Mouse (Mus musculus) embryonic facial prominence, embryonic 12.5 days (tissue): Measurements from ENCODE around the gene Snrnp25. TPM values are rescaled to one million over a fixed set of nuclear protein-coding genes. Genes with fewer than 3 reads are reported as not detected.
A peak's percentile ranks its signal among the peaks of the same experiment; 100 is the strongest.

ENCODE experiments used
- ATAC-seq: fragments of 200-750 bp; cut with Nextera tagmentation; 2 replicates; pipeline ENCODE4 v1.8.0; 2017; ENCODE audit not compliant: insufficient number of reproducible peaks, insufficient read depth, low FRiP score, low TSS enrichment
- H3K27ac ChIP-seq: fragments of 300-500 bp; sonication (generic); 2 replicates; pipeline ENCODE4 v1.5.1; 2016; ENCODE audit warnings: mild to moderate bottlenecking
- H3K27me3 ChIP-seq: fragments of 300-500 bp; sonication (generic); 2 replicates; pipeline ENCODE4 v1.6.1; 2016; ENCODE audit warnings: mild to moderate bottlenecking, moderate library complexity
- H3K36me3 ChIP-seq: fragments of 300-500 bp; sonication (generic); 2 replicates; pipeline ENCODE4 v1.6.1; 2016; ENCODE audit warnings: mild to moderate bottlenecking
- H3K4me1 ChIP-seq: fragments of 300-500 bp; sonication (generic); 2 replicates; pipeline ENCODE4 v1.6.1; 2016
- H3K4me2 ChIP-seq: fragments of 300-500 bp; sonication (generic); replicated peaks from 2 replicates; pipeline ENCODE4 v1.6.1; 2016; ENCODE audit warnings: mild to moderate bottlenecking, moderate library complexity
- H3K4me3 ChIP-seq: fragments of 300-500 bp; sonication (generic); 2 replicates; pipeline ENCODE4 v1.5.1; 2016; ENCODE audit warnings: mild to moderate bottlenecking
- H3K9ac ChIP-seq: fragments of 300-500 bp; sonication (generic); 2 replicates; pipeline ENCODE4 v1.6.1; 2016; ENCODE audit warnings: mild to moderate bottlenecking, moderate library complexity
- H3K9me3 ChIP-seq: fragments of 300-500 bp; sonication (generic); 2 replicates; pipeline ENCODE4 v1.6.1; 2016; ENCODE audit warnings: mild to moderate bottlenecking, moderate library complexity
- WGBS: fragments of 180-500 bp; shearing (Covaris S2); methylation state at CpG from one replicate; pipeline ENCODE4 v1.1.7; 2016; 5-methylcytosine and 5-hydroxymethylcytosine counted together
- polyA plus RNA-seq: library from polyadenylated mRNA; unstranded; fragments of >200 nt; fragmentation: Nextera tagmentation; extraction: Ambion mirVana; gene quantifications from 2 replicates; pipeline ENCODE4 v1.2.1, GENCODE M21; 2016

Gene Snrnp25
- polyA plus RNA-seq, 1 experiment from 2014 or later = 71.1 TPM

GRCm38 (mm10) chr11:32237411-32237795 lies 32.2 kb downstream of the Snrnp25 start:
- Histone ChIP-seq H3K27ac (no peak overlapping the region), H3K36me3 (peaks cover 65% of the 10 kb centered on the region), H3K27me3 (no peaks in the 10 kb centered on the region), H3K9me3 (no peaks in the 10 kb centered on the region), H3K4me3 (no peak overlapping the region), H3K4me2 (no peak overlapping the region), H3K9ac (no peak overlapping the region), H3K4me1 (0 out of 2 replicates have a peak, but pooled peaks cover 5% of the 10 kb centered on the region)
- ATAC-seq = no peak
- 94% methylated on average over 3 of the region's 3 CpGs for WGBS

DNA sequence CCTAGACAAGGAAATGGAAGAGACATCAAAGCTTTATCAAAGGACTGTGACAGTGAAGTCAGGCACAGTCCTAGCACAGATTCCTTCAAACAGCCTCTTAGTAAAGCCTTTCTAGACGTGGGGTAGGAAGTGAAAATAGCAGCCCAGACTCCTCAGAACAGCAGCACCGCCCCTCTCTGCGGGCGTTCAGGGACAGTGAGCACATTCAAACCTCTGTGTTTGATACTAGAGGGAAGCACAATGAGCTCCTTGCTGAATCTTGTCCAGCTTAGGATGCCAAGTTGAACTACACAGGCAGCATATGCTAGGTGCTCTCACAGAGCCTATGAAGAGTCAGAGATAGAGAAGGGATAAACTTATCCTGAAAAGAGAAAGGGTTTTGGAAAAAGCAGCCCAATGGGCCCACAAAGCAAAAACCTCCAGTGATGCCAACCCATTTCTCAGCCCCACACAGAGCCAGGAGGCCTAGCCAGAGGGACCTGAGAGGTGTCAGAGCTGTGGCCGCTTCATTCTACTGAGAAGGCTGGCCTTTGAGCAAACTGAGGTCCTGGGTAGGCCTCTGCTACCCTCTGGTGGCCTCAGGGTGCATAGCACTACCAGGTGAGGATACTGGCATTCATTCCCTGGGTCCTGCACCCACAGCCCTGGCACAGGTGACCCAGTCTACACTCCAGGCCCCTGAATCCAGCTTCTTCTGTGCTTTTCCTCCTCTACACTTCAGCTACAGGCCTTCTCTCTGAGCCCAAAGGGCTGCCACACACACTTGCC lies 33.1 kb downstream of the Snrnp25 start:
- Histone ChIP-seq H3K27me3 (no peaks in the 10 kb centered on the region), H3K36me3 (peaks cover 58% of the 10 kb centered on the region), H3K4me2 (no peak overlapping the region), H3K27ac (no peak overlapping the region), H3K9me3 (no peaks in the 10 kb centered on the region), H3K4me1 (0 out of 2 replicates have a peak, but pooled peaks cover 8% of the 10 kb centered on the region), H3K9ac (no peak overlapping the region), H3K4me3 (no peak overlapping the region)
- 64% methylated on average over 5 of the region's 5 CpGs for WGBS
- no peak for ATAC-seq

- Histone ChIP-seq H3K36me3 (peaks cover 53% of the 10 kb centered on the region), H3K27me3 (no peaks in the 10 kb centered on the region), H3K27ac (no peak overlapping the region), H3K4me2 (no peak overlapping the region), H3K9ac (no peak overlapping the region), H3K9me3 (no peaks in the 10 kb centered on the region), H3K4me3 (no peak overlapping the region), H3K4me1 (0 out of 2 replicates have a peak, but pooled peaks cover 6% of the 10 kb centered on the region)
- ATAC-seq = no peak
These were observed 36.2 kb downstream of the Snrnp25 start for GRCm38 (mm10) chr11:32241391-32241790.

DNA sequence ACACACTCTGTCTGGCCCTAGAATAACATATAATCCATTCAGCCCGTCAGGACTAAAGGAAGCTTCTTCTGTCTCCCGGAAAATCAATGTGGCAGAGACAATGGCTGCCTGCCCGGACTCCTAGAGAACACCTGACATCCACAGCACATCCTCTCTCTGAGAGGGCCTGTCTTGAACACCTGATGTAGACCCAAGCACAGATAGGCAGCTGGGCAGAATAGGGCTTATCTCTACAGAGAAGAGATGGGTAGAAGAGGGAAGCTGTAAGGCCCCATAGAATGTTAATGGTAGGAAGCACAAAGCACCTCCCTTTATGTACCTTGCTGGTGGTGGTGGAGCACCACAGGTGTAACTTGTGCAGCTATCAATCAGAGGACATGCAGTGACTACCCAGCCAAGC lies 37.0 kb downstream of the Snrnp25 start:
- no peak for ATAC-seq
- 90% methylated on average over 3 of the region's 3 CpGs for WGBS

GRCm38 (mm10) chr11:32243205-32243955 lies 38.2 kb downstream of the Snrnp25 start:
- H3K4me1 ChIP-seq = 0 out of 2 replicates have a peak, but pooled peaks cover 5% of the 10 kb centered on the region
- no peaks in the 10 kb centered on the region for H3K9me3 ChIP-seq
- peak overlapping the region; percentile 30; the same call in 1 of the 2 replicates for H3K27ac ChIP-seq
- H3K4me2 ChIP-seq = no peak overlapping the region
- H3K27me3 ChIP-seq = no peaks in the 10 kb centered on the region
- 50% methylated on average over 7 of the region's 7 CpGs for WGBS
- no peak overlapping the region for H3K4me3 ChIP-seq
- H3K9ac ChIP-seq = no peak overlapping the region
- peaks cover 61% of the 10 kb centered on the region for H3K36me3 ChIP-seq
- no peak for ATAC-seq

More for the DNA sequence above, 37.0 kb downstream of the Snrnp25 start:
- no peak overlapping the region for H3K27ac ChIP-seq
- H3K9ac ChIP-seq = no peak overlapping the region
- no peak overlapping the region for H3K4me3 ChIP-seq
- no peaks in the 10 kb centered on the region for H3K27me3 ChIP-seq
- peaks cover 52% of the 10 kb centered on the region for H3K36me3 ChIP-seq
- no peak overlapping the region for H3K4me2 ChIP-seq
- H3K9me3 ChIP-seq = no peaks in the 10 kb centered on the region
- H3K4me1 ChIP-seq = 0 out of 2 replicates have a peak, but pooled peaks cover 5% of the 10 kb centered on the region

DNA sequence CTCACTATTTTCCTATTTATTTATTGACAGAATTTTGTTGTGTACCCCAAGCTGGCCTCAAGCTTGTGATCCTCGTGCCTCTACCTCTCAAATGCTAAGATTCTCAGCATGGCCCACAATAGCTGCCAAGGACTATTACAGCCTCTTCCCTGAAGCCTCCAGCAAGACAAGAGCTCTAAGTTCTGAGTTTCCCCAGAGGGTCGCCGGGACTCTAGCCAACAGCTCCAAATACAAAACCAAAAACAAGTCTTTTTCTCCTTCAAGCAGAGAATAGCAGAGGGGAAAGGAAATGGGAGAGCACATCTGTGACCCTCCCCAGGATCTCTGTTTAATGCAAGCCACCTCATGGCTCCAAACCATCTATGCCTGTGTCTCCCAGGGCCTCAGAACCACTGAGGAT lies 38.8 kb downstream of the Snrnp25 start:
- H3K4me1 ChIP-seq = 0 out of 2 replicates have a peak, but pooled peaks cover 5% of the 10 kb centered on the region
- WGBS = 63% methylated on average over 3 of the region's 3 CpGs
- no peak overlapping the region for H3K4me2 ChIP-seq
- no peak overlapping the region for H3K9ac ChIP-seq
- peaks cover 61% of the 10 kb centered on the region for H3K36me3 ChIP-seq
- no peaks in the 10 kb centered on the region for H3K9me3 ChIP-seq
- H3K27me3 ChIP-seq = no peaks in the 10 kb centered on the region
- H3K27ac ChIP-seq = peak overlapping the region; percentile 60
- no peak overlapping the region for H3K4me3 ChIP-seq
- ATAC-seq = no peak

DNA sequence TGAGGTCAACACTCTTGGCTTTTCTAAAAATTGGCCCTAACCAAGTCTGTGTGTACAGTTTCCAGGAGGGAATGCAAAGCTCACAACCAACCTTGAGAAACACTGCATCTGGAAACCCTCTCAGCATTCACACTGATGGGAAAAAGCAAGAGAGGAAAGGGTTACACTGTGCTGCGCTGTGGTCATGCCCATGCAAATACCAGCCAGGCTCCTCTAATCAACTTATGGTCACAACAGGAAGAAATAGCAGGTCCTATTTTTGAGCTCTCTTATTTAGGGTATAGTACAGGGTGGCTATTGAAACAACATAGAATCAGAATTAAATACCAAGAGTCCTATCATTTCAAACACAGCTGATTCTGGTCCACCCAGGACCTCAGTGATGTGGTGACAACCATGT lies 39.4 kb downstream of the Snrnp25 start:
- no peak for ATAC-seq
- Histone ChIP-seq H3K9me3 (no peaks in the 10 kb centered on the region), H3K4me3 (no peak overlapping the region), H3K9ac (no peak overlapping the region), H3K27me3 (no peaks in the 10 kb centered on the region), H3K4me2 (no peak overlapping the region), H3K27ac (peak overlapping the region; percentile 60), H3K36me3 (peaks cover 61% of the 10 kb centered on the region), H3K4me1 (0 out of 2 replicates have a peak, but pooled peaks cover 5% of the 10 kb centered on the region)
- WGBS = 90% methylated on average over 1 of the region's 1 CpGs

- Histone ChIP-seq H3K27me3 (no peaks in the 10 kb centered on the region), H3K27ac (no peak overlapping the region), H3K9ac (no peak overlapping the region), H3K4me3 (no peak overlapping the region), H3K36me3 (peaks cover 60% of the 10 kb centered on the region), H3K4me1 (0 out of 2 replicates have a peak, but pooled peaks cover 5% of the 10 kb centered on the region), H3K4me2 (no peak overlapping the region), H3K9me3 (no peaks in the 10 kb centered on the region)
- WGBS = 92% methylated on average over 6 of the region's 6 CpGs
- ATAC-seq = peak; percentile 53; the same call in 1 of the 2 replicates
These were observed 40.4 kb downstream of the Snrnp25 start for GRCm38 (mm10) chr11:32245614-32246013.

DNA sequence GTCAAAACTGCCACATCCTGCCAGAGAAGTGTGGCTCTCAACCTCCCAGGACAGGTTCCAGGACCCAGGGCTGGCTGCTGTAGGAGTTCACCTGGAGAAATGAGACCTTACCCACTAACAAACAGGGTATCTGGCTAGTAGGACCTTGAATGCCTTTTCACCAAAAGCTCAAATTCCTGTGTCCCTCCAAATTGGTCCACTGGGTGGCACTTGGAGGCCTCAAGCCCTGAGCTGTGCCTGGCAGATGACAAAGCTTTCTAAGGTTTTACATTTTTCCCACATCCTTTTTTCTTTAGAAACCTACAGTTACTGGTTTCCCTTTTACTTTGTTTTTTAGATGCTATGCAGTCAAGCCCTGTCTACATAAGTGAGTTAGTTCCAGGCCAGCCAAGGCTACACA lies 41.9 kb downstream of the Snrnp25 start:
- Histone ChIP-seq H3K36me3 (peaks cover 53% of the 10 kb centered on the region), H3K9me3 (no peaks in the 10 kb centered on the region), H3K4me3 (no peak overlapping the region), H3K27me3 (no peaks in the 10 kb centered on the region), H3K27ac (no peak overlapping the region), H3K4me1 (0 out of 2 replicates have a peak, but pooled peaks cover 5% of the 10 kb centered on the region), H3K4me2 (no peak overlapping the region), H3K9ac (no peak overlapping the region)
- no peak for ATAC-seq

DNA sequence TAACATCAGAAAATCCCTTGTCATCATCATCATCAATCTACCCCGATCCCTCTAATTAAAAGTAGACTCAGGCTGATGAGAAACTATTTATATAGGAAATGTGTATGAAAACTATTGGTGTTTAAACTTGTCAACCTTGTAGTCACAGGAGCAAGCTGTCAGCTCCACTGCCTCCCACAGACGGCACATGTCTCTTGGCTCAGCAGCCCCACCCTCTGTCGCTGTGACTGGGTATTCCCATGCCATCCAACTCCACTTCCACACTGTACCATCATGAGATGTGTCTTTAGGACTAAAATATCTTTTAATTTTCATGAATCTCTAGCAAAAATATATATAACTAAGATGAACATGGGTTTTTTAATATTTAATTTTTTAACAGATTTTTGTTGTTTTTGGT lies 43.1 kb downstream of the Snrnp25 start:
- Histone ChIP-seq H3K27me3 (no peaks in the 10 kb centered on the region), H3K9me3 (no peaks in the 10 kb centered on the region), H3K4me3 (no peak overlapping the region), H3K4me1 (0 out of 2 replicates have a peak, but pooled peaks cover 2% of the 10 kb centered on the region), H3K36me3 (peaks cover 59% of the 10 kb centered on the region), H3K9ac (no peak overlapping the region), H3K27ac (no peak overlapping the region), H3K4me2 (no peak overlapping the region)
- WGBS = 89% methylated on average over 3 of the region's 3 CpGs
- no peak for ATAC-seq

DNA sequence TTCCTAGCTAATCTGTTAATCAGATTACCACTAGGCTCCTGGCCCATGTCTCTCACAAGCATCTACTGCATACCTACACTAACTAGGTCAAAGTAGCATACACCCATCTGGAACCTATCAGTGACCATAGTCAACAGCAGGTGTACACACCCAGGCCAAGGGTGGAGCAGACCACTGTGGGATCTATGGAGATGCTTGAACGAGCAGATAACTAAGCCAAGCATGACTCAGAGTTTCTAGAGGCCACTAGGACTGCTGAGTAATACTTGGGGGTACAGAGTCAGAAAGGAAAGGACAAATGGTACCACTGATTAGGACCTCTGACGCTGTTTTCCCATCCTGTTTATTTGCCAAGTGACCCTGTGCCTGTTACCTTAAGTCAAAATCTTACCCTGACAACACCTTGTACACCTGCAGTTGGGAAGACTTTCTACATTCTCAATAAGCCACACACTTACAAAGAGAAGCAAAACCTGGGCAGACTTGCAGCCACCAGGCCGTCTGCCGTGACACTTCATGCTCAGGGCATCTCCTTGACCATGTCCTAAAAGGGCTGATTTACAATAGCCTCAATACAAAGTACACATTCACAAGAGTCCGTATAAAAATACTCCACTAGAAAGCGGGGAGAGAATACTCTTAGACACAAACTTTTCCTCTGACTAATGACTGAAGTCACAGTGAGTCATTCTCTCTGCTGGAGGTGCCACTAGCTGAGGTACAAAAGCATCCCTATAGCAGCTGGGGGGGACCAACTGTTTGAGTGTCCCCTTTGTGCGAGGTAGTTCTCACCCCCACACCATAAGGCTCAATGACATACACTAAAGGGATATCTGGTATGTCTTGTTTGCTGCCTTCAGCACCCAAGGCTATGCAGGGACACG lies 45.9 kb downstream of the Snrnp25 start:
- peaks cover 55% of the 10 kb centered on the region for H3K36me3 ChIP-seq

More for the DNA sequence above, 45.9 kb downstream of the Snrnp25 start:
- Histone ChIP-seq H3K4me3 (no peak overlapping the region), H3K27me3 (no peaks in the 10 kb centered on the region), H3K4me1 (no peaks in the 10 kb centered on the region), H3K27ac (no peak overlapping the region), H3K9me3 (no peaks in the 10 kb centered on the region), H3K4me2 (no peak overlapping the region), H3K9ac (no peak overlapping the region)
- 85% methylated on average over 8 of the region's 8 CpGs for WGBS
- no peak for ATAC-seq
